Mouse (Mus musculus) G1E (cell line): ENCODE data around the gene Phf7.

Source experiments
- CTCF ChIP-seq: IDR thresholded peaks from 2 replicates; pipeline ENCODE4 v1.5.1; 2012; ENCODE audit warnings: low read depth, low read length, inconsistent platforms, mixed read lengths
- GATA1 ChIP-seq: IDR thresholded peaks from 2 replicates; pipeline ENCODE4 v1.6.1; 2012; ENCODE audit warnings: borderline replicate concordance, low read length, inconsistent platforms, mixed read lengths
- GATA2 ChIP-seq: IDR thresholded peaks from 2 replicates; pipeline ENCODE4 v1.6.1; 2012; ENCODE audit warnings: low read depth, low read length, inconsistent platforms, borderline replicate concordance
- POLR2AphosphoS5 ChIP-seq: IDR thresholded peaks from 2 replicates; pipeline ENCODE4 v1.6.1; 2012; ENCODE audit warnings: low read depth, low read length, inconsistent platforms; ENCODE audit not compliant: insufficient replicate concordance
- TAL1 ChIP-seq: conservative IDR thresholded peaks from 2 replicates; pipeline ENCODE4 v1.6.1; 2012; ENCODE audit warnings: low read depth, low read length, inconsistent platforms, mixed read lengths

DNA sequence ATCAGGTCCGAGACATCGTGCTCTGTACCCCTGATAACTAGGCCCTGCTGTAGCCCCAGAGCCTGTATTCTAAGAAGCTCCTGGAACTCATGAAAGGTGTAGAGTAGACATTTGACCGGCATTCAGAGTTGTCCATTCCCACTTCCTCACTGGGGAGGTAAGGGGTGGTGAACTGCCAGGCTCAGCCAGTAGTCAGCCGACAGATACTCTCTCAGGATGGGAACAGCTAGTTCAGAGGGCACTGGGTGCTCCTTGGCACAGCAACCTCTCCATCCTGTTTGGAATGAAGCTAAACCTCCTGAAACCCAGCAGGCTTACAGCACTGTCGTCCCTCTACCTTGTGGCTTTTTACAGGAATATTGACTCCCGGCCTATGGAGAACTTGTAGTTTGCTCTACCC is 39.3 kb downstream of the Phf7 start:
- TF ChIP-seq GATA1 (no peak), CTCF (no peak), TAL1 (no peak), POLR2AphosphoS5 (no peak), GATA2 (no peak)
